Mouse (Mus musculus) stomach, embryonic 14.5 days (tissue): ENCODE data around the gene Rtp4. TPM values are rescaled to one million over a fixed set of nuclear protein-coding genes. Genes with fewer than 3 reads are reported as not detected.
A peak's percentile ranks its signal among the peaks of the same experiment; 100 is the strongest.

Experiments used
- ATAC-seq: fragments of 200-750 bp; cut with Nextera tagmentation; 2 replicates; pipeline ENCODE4 v1.8.0; 2017; ENCODE audit warnings: low read depth, moderate TSS enrichment; ENCODE audit not compliant: insufficient number of reproducible peaks, insufficient read depth, low FRiP score
- H3K27ac ChIP-seq: fragments of 300-500 bp; sonication (generic); 2 replicates; pipeline ENCODE4 v1.5.1; 2014; ENCODE audit warnings: mild to moderate bottlenecking, low read length, moderate library complexity, mixed read lengths
- H3K27me3 ChIP-seq: fragments of 300-500 bp; sonication (generic); 2 replicates; pipeline ENCODE4 v1.6.1; 2014; ENCODE audit warnings: low read length, control low read depth, mixed read lengths; ENCODE audit not compliant: control insufficient read depth, insufficient read depth
- H3K36me3 ChIP-seq: fragments of 300-500 bp; sonication (generic); 2 replicates; pipeline ENCODE4 v1.6.1; 2014; ENCODE audit warnings: mild to moderate bottlenecking, control low read depth, low read length, moderate library complexity, mixed read lengths; ENCODE audit not compliant: control insufficient read depth, insufficient read depth
- H3K4me1 ChIP-seq: fragments of 300-500 bp; sonication (generic); 2 replicates; pipeline ENCODE4 v1.6.1; 2014; ENCODE audit warnings: low read length, control low read depth, mixed read lengths; ENCODE audit not compliant: control insufficient read depth, insufficient read depth
- H3K4me2 ChIP-seq: fragments of 300-500 bp; sonication (generic); replicated peaks from 2 replicates; pipeline ENCODE4 v1.6.1; 2014; ENCODE audit warnings: low read depth, low read length, control low read depth
- H3K4me3 ChIP-seq: fragments of 300-500 bp; sonication (generic); 2 replicates; pipeline ENCODE4 v1.5.1; 2014; ENCODE audit warnings: low read depth, low read length, control low read depth
- H3K9ac ChIP-seq: fragments of 300-500 bp; sonication (generic); replicated peaks from 2 replicates; pipeline ENCODE4 v1.6.1; 2014; ENCODE audit warnings: low read depth, mild to moderate bottlenecking, control low read depth, low read length, moderate library complexity, mixed read lengths
- H3K9me3 ChIP-seq: fragments of 300-500 bp; sonication (generic); 2 replicates; pipeline ENCODE4 v1.6.1; 2016; ENCODE audit warnings: low read depth, low read length, control low read depth; ENCODE audit not compliant: control insufficient read depth
- WGBS: fragments of 180-500 bp; shearing (Covaris S2); extraction: QIAGEN DNeasy Blood & Tissue Kit; methylation state at CpG from one replicate; pipeline ENCODE4 v1.1.7; 2014; 5-methylcytosine and 5-hydroxymethylcytosine counted together
- polyA plus RNA-seq: library from polyadenylated mRNA; unstranded; fragments of >200 nt; fragmentation: Nextera tagmentation; extraction: Ambion mirVana; gene quantifications from 2 replicates; pipeline ENCODE4 v1.2.1, GENCODE M21; 2014

The Rtp4 gene
- polyA plus RNA-seq, 1 experiment from 2014 or later = 4.8 TPM

DNA sequence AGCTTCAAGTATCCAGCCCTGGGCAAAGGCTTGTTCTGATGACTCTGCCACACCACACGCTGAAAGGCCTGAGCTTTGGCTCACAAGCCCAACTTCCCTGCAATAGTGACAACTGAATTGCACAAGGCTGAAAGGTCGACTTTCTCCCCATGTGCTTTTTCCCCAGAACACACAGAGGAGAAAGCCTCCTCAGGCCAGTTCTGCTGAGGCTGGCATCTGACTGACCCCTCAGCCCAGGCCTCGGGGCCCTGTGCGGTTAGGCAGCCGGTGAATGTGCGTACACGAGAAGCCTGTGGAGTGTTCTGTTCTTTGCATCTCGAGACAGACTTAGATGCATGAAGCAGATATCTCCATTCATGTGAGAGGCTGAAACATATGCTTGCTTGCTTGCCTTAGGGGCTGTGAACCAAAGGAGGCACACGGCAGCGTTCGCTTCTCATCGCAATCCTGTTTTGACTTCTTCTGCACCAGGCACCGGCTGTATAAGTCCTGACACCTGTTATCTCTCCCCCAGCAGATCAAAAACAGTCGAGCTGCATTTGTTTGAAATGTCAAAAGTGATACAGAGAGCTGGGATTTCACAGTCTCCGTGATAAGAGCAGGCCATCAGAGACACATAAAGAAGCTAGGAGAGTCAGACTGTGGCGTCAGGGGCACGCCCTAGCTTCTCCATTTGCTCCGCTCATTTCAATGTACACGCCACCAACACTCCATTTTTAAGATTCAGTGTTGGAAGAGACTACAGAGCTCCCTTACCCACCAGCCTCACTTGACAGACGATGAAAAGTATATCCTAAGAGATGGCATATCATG is 2.1 kb upstream of the Rtp4 start:
- Histone ChIP-seq H3K27ac (no peak overlapping the region), H3K36me3 (no peaks in the 10 kb centered on the region), H3K9me3 (no peaks in the 10 kb centered on the region), H3K4me3 (no peak overlapping the region), H3K9ac (no peak overlapping the region), H3K4me1 (peaks cover 17% of the 10 kb centered on the region), H3K4me2 (no peak overlapping the region), H3K27me3 (no peaks in the 10 kb centered on the region)
- ATAC-seq = no peak
- WGBS = 42% methylated on average over 20 of the region's 20 CpGs

DNA sequence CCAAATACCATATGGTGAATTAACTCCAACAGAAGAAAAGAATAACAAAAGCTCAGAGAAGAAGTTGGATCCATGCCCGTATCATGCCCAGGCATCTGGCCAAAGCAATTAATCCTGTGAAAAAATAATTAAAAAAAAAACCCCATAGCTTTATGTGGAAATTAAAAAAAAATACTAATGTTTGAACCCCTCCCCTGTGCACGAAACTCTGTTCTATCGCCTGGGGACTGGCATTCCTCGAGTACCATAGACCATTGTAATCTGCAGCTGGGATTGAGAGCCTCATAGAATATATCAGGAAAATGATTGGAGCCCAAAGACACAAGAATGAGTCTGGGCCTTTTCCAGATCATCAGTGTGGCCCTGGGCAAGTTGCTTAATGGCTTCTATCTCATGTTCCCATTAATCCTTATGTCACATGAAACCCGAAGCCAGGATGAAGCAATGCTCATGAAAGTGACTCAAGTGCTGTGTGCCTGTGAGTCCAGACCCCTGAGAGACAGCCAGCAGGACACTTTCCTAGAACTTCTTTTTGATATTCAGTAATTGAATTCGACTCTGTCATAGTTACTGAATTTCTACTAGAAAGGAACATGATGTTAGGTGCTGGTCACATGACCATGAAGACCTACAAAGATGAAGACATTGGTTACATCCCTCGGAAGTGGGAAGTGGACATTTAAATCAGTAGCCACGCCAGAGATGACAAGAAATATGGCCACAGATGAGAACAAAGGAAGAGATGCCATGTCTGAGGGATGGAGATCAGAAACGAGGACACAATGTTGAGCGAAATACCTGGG is 1.3 kb upstream of the Rtp4 start:
- Histone ChIP-seq H3K9ac (no peak overlapping the region), H3K9me3 (no peaks in the 10 kb centered on the region), H3K27me3 (no peaks in the 10 kb centered on the region), H3K4me1 (peaks cover 17% of the 10 kb centered on the region), H3K4me2 (no peak overlapping the region), H3K4me3 (no peak overlapping the region), H3K36me3 (no peaks in the 10 kb centered on the region), H3K27ac (no peak overlapping the region)
- WGBS = 59% methylated on average over 10 of the region's 10 CpGs
- ATAC-seq = no peak

DNA sequence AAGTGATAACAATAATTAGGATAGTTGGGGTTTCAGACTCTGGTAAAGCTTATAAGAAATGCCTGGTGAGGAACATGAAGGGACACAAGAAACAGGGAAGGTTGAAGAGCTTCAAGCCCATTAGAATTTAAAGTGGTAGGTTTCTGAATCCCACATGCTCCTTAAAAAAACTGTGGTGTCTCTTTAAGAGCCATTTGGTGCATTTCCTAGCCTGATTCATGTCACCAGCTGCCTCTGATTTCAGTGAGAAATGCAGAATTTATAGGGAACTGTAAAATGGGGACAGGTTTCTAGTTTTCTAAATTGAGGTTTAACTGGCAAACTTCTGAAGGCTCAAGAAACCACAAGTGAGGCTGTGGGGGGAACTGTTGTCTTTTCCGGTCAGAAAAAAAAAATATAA is 320 bp upstream of the Rtp4 start:
- no peaks in the 10 kb centered on the region for H3K36me3 ChIP-seq
- no peaks in the 10 kb centered on the region for H3K27me3 ChIP-seq
- H3K9ac ChIP-seq = no peak overlapping the region
- 4% methylated on average over 1 of the region's 1 CpGs for whole genome bisulfite sequencing
- H3K4me3 ChIP-seq = peak overlapping the region; percentile 15; the same call in 1 of the 2 replicates
- peaks cover 17% of the 10 kb centered on the region for H3K4me1 ChIP-seq
- H3K27ac ChIP-seq = no peak overlapping the region
- H3K9me3 ChIP-seq = no peaks in the 10 kb centered on the region
- no peak for ATAC-seq
- peak overlapping the region; percentile 46 for H3K4me2 ChIP-seq

DNA sequence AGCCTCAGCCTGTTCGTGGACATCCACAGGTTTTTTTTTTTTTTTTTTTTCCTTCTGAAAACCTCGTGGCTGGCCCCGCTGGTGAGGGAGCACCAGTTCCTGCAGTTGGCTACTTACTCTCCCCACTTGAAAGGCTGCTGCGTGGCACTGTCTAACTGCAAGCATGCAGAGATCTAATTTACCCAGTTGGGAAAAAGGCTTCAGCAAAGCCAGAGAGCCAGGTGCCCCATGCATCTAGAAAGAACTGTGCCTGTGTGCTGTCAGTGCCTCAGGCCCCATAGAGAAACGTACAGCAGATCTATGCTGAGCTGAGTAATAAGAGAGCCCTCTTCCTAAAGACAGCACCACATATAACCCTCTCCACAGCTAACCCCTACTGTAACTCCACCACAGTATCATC is 1.0 kb downstream of the Rtp4 start:
- Histone ChIP-seq H3K9me3 (no peaks in the 10 kb centered on the region; the same call in 1 of the 2 replicates), H3K36me3 (no peaks in the 10 kb centered on the region), H3K27ac (no peak overlapping the region), H3K4me2 (no peak overlapping the region), H3K4me3 (no peak overlapping the region), H3K9ac (no peak overlapping the region), H3K4me1 (peaks cover 17% of the 10 kb centered on the region), H3K27me3 (no peaks in the 10 kb centered on the region)
- 36% methylated on average over 5 of the region's 5 CpGs for WGBS
- ATAC-seq = no peak

DNA sequence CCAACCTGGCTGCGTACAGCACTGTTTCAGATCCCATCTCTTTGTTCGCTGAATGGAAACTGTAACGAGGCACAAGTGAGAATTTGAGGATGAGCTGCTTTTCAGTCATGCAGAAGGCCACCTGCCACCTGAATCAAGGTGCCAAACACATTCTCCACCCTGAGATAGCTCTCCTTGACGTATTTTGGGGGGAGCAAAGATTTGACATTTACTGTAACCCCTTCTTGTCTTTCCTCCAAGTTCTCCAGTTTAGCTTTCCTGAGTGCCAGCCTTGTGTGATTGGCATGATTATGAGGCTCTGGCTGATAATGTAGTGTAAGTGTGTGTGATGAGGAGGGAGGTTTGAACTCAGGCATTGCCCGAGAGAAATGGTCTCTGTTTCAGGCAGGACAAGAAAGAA is 2.0 kb downstream of the Rtp4 start:
- Histone ChIP-seq H3K9me3 (no peaks in the 10 kb centered on the region; the same call in 1 of the 2 replicates), H3K4me1 (peaks cover 17% of the 10 kb centered on the region), H3K4me2 (no peak overlapping the region), H3K4me3 (no peak overlapping the region), H3K36me3 (no peaks in the 10 kb centered on the region), H3K9ac (no peak overlapping the region), H3K27me3 (no peaks in the 10 kb centered on the region), H3K27ac (no peak overlapping the region)
- 90% methylated on average over 5 of the region's 5 CpGs for WGBS
- no peak for ATAC-seq

DNA sequence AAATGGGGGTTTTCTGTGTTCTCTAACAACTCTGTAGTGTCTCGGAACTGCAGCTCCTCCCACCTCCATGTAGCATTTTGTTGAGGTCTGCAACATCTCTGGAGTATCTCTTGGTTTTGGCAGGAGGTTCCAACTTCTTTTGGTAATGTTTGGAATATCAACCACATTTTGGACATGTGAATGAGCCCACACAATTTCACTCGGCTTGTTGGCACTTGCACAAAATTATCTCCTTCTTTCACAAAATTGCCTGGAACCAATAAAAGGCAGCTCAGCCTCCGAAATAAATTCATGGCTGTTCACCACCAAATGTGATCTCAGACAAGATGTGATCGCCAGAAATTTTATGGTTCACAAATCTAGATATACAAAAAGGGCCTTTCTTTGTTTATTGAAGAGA is 9.1 kb downstream of the Rtp4 start:
- no peaks in the 10 kb centered on the region for H3K36me3 ChIP-seq
- no peak overlapping the region for H3K4me2 ChIP-seq
- 57% methylated on average over 4 of the region's 4 CpGs for WGBS
- H3K27me3 ChIP-seq = no peaks in the 10 kb centered on the region
- no peak overlapping the region for H3K4me3 ChIP-seq
- H3K4me1 ChIP-seq = no peaks in the 10 kb centered on the region
- no peak overlapping the region for H3K9ac ChIP-seq
- ATAC-seq = no peak
- H3K27ac ChIP-seq = no peak overlapping the region
- H3K9me3 ChIP-seq = no peaks in the 10 kb centered on the region; the same call in 1 of the 2 replicates

DNA sequence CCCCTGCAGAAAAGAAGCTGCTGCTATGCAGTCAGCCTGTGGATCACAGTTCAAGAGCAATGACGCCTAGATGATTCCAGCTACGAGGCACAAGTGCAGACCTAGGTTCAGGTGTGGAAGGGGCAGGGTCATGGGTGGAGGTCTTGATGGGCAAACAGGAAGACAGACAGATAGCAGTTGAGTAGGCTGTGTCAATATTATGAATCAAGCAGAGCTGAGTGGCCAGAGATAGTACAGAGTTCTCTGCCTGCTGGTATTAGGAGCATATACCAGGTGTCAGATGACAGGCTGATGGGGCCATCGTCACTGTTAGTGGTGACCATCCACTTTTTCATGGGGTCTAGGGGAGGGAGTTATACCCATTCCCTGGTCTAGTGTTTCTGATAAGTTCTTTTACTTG is 13.6 kb downstream of the Rtp4 start:
- H3K4me2 ChIP-seq = no peak overlapping the region
- no peaks in the 10 kb centered on the region for H3K9me3 ChIP-seq
- no peak overlapping the region for H3K4me3 ChIP-seq
- H3K27me3 ChIP-seq = no peaks in the 10 kb centered on the region
- 73% methylated on average over 3 of the region's 3 CpGs for WGBS
- no peak overlapping the region for H3K9ac ChIP-seq
- H3K27ac ChIP-seq = no peak overlapping the region
- no peak for ATAC-seq
- no peaks in the 10 kb centered on the region for H3K36me3 ChIP-seq
- H3K4me1 ChIP-seq = no peaks in the 10 kb centered on the region

DNA sequence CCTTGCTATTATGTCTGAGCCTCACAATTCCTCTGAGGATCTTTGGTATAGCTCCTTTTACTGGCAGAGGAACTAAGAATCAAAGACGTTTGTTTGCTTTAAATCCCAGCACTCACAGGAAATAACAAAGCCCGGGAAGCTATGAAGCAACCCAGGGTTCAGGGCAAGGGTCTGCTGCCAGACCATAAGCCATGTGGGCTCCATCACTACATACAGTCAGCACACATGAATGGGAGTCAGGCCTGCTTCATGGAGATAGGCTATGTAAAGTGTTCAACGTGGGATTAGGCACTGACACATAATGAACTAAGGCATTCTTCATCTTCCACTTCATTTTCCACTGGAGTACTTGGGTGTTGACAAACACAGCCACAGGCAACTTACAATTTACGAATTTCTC is 21.0 kb downstream of the Rtp4 start:
- ATAC-seq = no peak
- H3K27ac ChIP-seq = no peak overlapping the region
- no peaks in the 10 kb centered on the region for H3K36me3 ChIP-seq
- H3K4me3 ChIP-seq = no peak overlapping the region
- H3K4me1 ChIP-seq = no peaks in the 10 kb centered on the region
- no peak overlapping the region for H3K9ac ChIP-seq
- no peaks in the 10 kb centered on the region for H3K27me3 ChIP-seq
- H3K9me3 ChIP-seq = no peaks in the 10 kb centered on the region
- WGBS = 58% methylated on average over 4 of the region's 4 CpGs
- no peak overlapping the region for H3K4me2 ChIP-seq
